Comparison of ENCODE assay signal across 8 mouse cellular contexts in the genomic region with DNA sequence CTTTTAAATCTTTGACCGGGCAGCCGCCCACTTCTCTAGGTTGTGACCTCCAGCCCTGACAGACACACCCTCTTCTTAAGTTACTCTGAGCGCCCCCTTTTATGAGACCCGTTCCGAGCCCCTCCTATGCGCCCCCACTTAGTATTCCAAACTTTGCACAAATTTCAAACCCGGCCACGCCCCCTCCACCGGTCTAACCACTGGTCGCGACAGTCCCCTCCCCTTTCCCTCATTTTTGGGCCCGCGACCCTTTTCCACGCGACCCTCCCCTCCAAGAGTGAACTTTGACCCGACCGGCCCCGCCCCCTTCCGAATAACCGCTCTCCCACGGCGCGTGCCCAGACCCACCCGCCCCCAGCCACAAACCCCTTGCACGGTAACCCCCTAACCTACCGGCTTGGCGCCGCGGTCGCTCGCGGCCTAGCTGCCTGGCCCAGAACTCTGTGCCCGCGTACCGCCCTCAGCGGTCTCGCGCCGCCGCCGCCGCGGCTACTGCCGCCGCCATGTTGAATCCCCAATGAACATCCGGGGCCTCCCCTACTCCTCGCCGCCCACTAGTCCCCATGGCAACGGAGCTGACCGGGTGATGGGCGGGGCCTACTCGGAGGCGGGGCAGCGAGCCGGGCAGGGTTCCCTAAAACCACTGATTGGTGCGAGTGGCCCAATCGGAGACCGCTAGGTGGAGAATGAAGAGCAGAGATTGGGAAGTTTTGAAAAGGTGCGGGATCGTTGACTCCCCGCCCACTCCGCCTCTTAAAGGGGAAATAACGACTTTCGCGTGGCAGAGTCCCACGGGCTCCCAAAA. TPM values are rescaled to one million over a fixed set of nuclear protein-coding genes. Genes with fewer than 3 reads are reported as not detected.
DNase-seq lines count a peak whose midpoint lies in the region; ATAC-seq and TF ChIP-seq lines count a peak whose summit lies in the region.

A gene (minus strand): TSS at position 503 of the 805 bp plus-strand sequence.
A gene (minus strand): TSS at position 544 of the 805 bp plus-strand sequence.

- peak within 1 kb of the TSS; percentile 76 for H3K9ac ChIP-seq in forebrain, embryonic 13.5 days
- peak within 1 kb of the TSS; percentile 72 for H3K9ac ChIP-seq in liver, postnatal 0 days (replicated peaks)
- peak within 1 kb of the TSS; percentile 58 for H3K9ac ChIP-seq in neural tube, embryonic 14.5 days (replicated peaks; ENCODE audit: low read depth, low read length)

- TF ChIP-seq CTCF in E14TG2a.4 (conservative IDR thresholded peaks at IDR 0.05; ENCODE audit: low read length) = no peak
- peak; percentile 51 for TF ChIP-seq CTCF in liver, postnatal 0 days (IDR thresholded peaks at IDR 0.05; ENCODE audit: low read depth)

- peaks cover 34% of the 10 kb centered on the region for H3K36me3 ChIP-seq in E14TG2a.4 (ENCODE audit: insufficient read depth, low read length)
- no peaks in the 10 kb centered on the region for H3K36me3 ChIP-seq in forebrain, embryonic 13.5 days (ENCODE audit: poor library complexity, severe bottlenecking)
- 0 out of 2 replicates have a peak, but pooled peaks cover 4% of the 10 kb centered on the region for H3K36me3 ChIP-seq in liver, postnatal 0 days (replicated peaks; ENCODE audit: insufficient read depth, low read length)
- H3K36me3 ChIP-seq in neural tube, embryonic 14.5 days (ENCODE audit: control insufficient read depth, insufficient read depth, low read length) = no peaks in the 10 kb centered on the region

- H3K4me2 ChIP-seq in forebrain, embryonic 13.5 days = peak within 1 kb of the TSS; percentile 86
- H3K4me2 ChIP-seq in liver, postnatal 0 days (ENCODE audit: low read depth, low read length) = peak within 1 kb of the TSS; percentile 96
- H3K4me2 ChIP-seq in neural tube, embryonic 14.5 days (ENCODE audit: low read depth, low read length) = peak within 1 kb of the TSS; percentile 75

- ATAC-seq in forebrain, embryonic 13.5 days = peak; percentile 96
- peak; percentile 91 for ATAC-seq in liver, postnatal 0 days
- peak; percentile 93 for ATAC-seq in neural tube, embryonic 14.5 days (ENCODE audit: low read depth)

- peak; percentile 97 for DNase-seq in c-Kit-positive CD71-positive TER-119-positive erythroid progenitor cells, embryonic 14.5 days (ENCODE audit: low spot score)
- peak; percentile 100 for DNase-seq in heart, postnatal 10 days
- DNase-seq in large intestine, adult 2 months (ENCODE audit: low read depth, low spot score) = peak; percentile 94
- peak; percentile 100 for DNase-seq in liver, postnatal 0 days
- peak; percentile 100 for DNase-seq in testis, postnatal 10 days (ENCODE audit: low spot score)

- under 1% methylated on average over 64 of the region's 66 CpGs for WGBS in forebrain, embryonic 13.5 days
- WGBS in large intestine, adult 2 months = under 1% methylated on average over 66 of the region's 66 CpGs
- under 1% methylated on average over 66 of the region's 66 CpGs for WGBS in liver, postnatal 0 days (ENCODE audit: insufficient replicate concordance)
- under 1% methylated on average over 66 of the region's 66 CpGs for WGBS in neural tube, embryonic 14.5 days

- H3K4me1 ChIP-seq in E14TG2a.4 (replicated peaks; ENCODE audit: low read depth, low read length) = peaks cover 55% of the 10 kb centered on the region
- H3K4me1 ChIP-seq in forebrain, embryonic 13.5 days = peaks cover 32% of the 10 kb centered on the region
- peaks cover 40% of the 10 kb centered on the region for H3K4me1 ChIP-seq in liver, postnatal 0 days (ENCODE audit: insufficient read depth)
- peaks cover 10% of the 10 kb centered on the region for H3K4me1 ChIP-seq in neural tube, embryonic 14.5 days (ENCODE audit: control insufficient read depth, insufficient read depth, low read length)

- intact Hi-C loops in heart, postnatal 10 days (cut with DNase I) = no loop called here

- peak; percentile 37; the same call in 1 of the 2 replicates for TF ChIP-seq EP300 in liver, postnatal 0 days (IDR thresholded peaks at IDR 0.05; ENCODE audit: low read depth)

- no peaks in the 10 kb centered on the region for H3K27me3 ChIP-seq in E14TG2a.4 (ENCODE audit: insufficient read depth, low read length)
- no peaks in the 10 kb centered on the region for H3K27me3 ChIP-seq in forebrain, embryonic 13.5 days
- no peaks in the 10 kb centered on the region for H3K27me3 ChIP-seq in liver, postnatal 0 days (ENCODE audit: insufficient read depth, low read length)
- H3K27me3 ChIP-seq in neural tube, embryonic 14.5 days (ENCODE audit: control insufficient read depth, insufficient read depth, low read length) = no peaks in the 10 kb centered on the region

- peak within 1 kb of the TSS; percentile 76 for H3K27ac ChIP-seq in forebrain, embryonic 13.5 days
- H3K27ac ChIP-seq in liver, postnatal 0 days (ENCODE audit: low read depth) = peak within 1 kb of the TSS; percentile 79
- peak within 1 kb of the TSS; percentile 79 for H3K27ac ChIP-seq in neural tube, embryonic 14.5 days (ENCODE audit: low read depth, low read length)

- no peaks in the 10 kb centered on the region for H3K9me3 ChIP-seq in E14TG2a.4 (ENCODE audit: low read length)
- no peaks in the 10 kb centered on the region for H3K9me3 ChIP-seq in forebrain, embryonic 13.5 days (replicated peaks)
- no peaks in the 10 kb centered on the region for H3K9me3 ChIP-seq in liver, postnatal 0 days (ENCODE audit: low read length)
- H3K9me3 ChIP-seq in neural tube, embryonic 14.5 days (ENCODE audit: control insufficient read depth, low read length) = no peaks in the 10 kb centered on the region

- H3K4me3 ChIP-seq in E14TG2a.4 (replicated peaks; ENCODE audit: low read length) = peak within 1 kb of the TSS; percentile 84
- peak within 1 kb of the TSS; percentile 61 for H3K4me3 ChIP-seq in forebrain, embryonic 13.5 days
- peak within 1 kb of the TSS; percentile 79 for H3K4me3 ChIP-seq in liver, postnatal 0 days (ENCODE audit: low read depth, low read length)
- H3K4me3 ChIP-seq in neural tube, embryonic 14.5 days (ENCODE audit: low read depth, low read length) = peak within 1 kb of the TSS; percentile 51

RNA-seq across cellular contexts. Expression of the first gene that starts in this region (rescaled TPM):
- polyA plus RNA-seq in forebrain, embryonic 13.5 days (2015; fragmentation: Nextera tagmentation; extraction: Ambion mirVana) = 20.0 and 20.5 TPM in 2 replicates
- 10 to 100 TPM; 37.7 to 40.4 TPM for total RNA-seq in heart, postnatal 10 days (2021)
- 45.3 and 61.6 TPM in 2 replicates for polyA plus RNA-seq in large intestine, adult 2 months (2012; rRNA removed)
- polyA plus RNA-seq in liver, postnatal 0 days (2015; fragmentation: Nextera tagmentation; extraction: Ambion mirVana) = 3.5 and 4.3 TPM in 2 replicates
- 24.3 and 25.1 TPM in 2 replicates for polyA plus RNA-seq in neural tube, embryonic 14.5 days (2014; fragmentation: Nextera tagmentation; extraction: Ambion mirVana)

RNA-seq across cellular contexts. Expression of the second gene that starts in this region (rescaled TPM):
- 36.1 and 36.8 TPM in 2 replicates for polyA plus RNA-seq in forebrain, embryonic 13.5 days (2015; fragmentation: Nextera tagmentation; extraction: Ambion mirVana)
- total RNA-seq in heart, postnatal 10 days (2021) = 10 to 100 TPM; 11.2 to 15.6 TPM
- 52.1 and 72.9 TPM in 2 replicates for polyA plus RNA-seq in large intestine, adult 2 months (2012; rRNA removed)
- 5.3 and 6.2 TPM in 2 replicates for polyA plus RNA-seq in liver, postnatal 0 days (2015; fragmentation: Nextera tagmentation; extraction: Ambion mirVana)
- 10.6 and 15.5 TPM in 2 replicates for polyA plus RNA-seq in neural tube, embryonic 14.5 days (2014; fragmentation: Nextera tagmentation; extraction: Ambion mirVana)

Comparison
In these comparisons a context has a peak if more than half of its experiments do, and no peak if none do; other contexts are left out.
1. Peak in every context shown above with its lines: DNase-seq, ATAC-seq, H3K4me3 ChIP-seq and H3K27ac ChIP-seq.